Mouse (Mus musculus) G1E (cell line): ENCODE results near the gene C5ar2. TPM values are rescaled to one million over a fixed set of nuclear protein-coding genes. Genes with fewer than 3 reads are reported as not detected.

Experiments
- ATAC-seq: 2 replicates; pipeline ENCODE4 v1.8.0; 2016; ENCODE audit warnings: mild to moderate bottlenecking; ENCODE audit not compliant: insufficient number of reproducible peaks, poor library complexity, low FRiP score, severe bottlenecking; ENCODE audit errors: extremely low read depth
- DNase-seq: peaks from one replicate; pipeline ENCODE4 v3.0.0; 2012; ENCODE audit warnings: low spot score
- H3K27me3 ChIP-seq: 2 replicates; pipeline ENCODE4 v1.6.1; 2012; ENCODE audit warnings: mild to moderate bottlenecking, low read length, inconsistent platforms; ENCODE audit not compliant: insufficient read depth
- H3K36me3 ChIP-seq: replicated peaks from 2 replicates; pipeline ENCODE3; 2012; ENCODE audit warnings: mild to moderate bottlenecking, inconsistent platforms
- H3K4me1 ChIP-seq: 2 replicates; pipeline ENCODE4 v1.6.1; 2012; ENCODE audit warnings: low read depth, low read length, inconsistent platforms, mixed read lengths; ENCODE audit not compliant: insufficient read depth
- H3K4me3 ChIP-seq: 2 replicates; pipeline ENCODE4 v1.5.1; 2012; ENCODE audit warnings: low read depth, mild to moderate bottlenecking, inconsistent platforms, low read length, moderate library complexity, mixed read lengths
- H3K9me3 ChIP-seq: replicated peaks from 2 replicates; pipeline ENCODE4 v1.6.1; 2012; ENCODE audit warnings: inconsistent platforms
- CTCF ChIP-seq: IDR thresholded peaks from 2 replicates; pipeline ENCODE4 v1.5.1; 2012; ENCODE audit warnings: low read depth, low read length, inconsistent platforms, mixed read lengths
- GATA1 ChIP-seq: IDR thresholded peaks from 2 replicates; pipeline ENCODE4 v1.6.1; 2012; ENCODE audit warnings: borderline replicate concordance, low read length, inconsistent platforms, mixed read lengths
- GATA2 ChIP-seq: IDR thresholded peaks from 2 replicates; pipeline ENCODE4 v1.6.1; 2012; ENCODE audit warnings: low read depth, low read length, inconsistent platforms, borderline replicate concordance
- POLR2AphosphoS5 ChIP-seq: IDR thresholded peaks from 2 replicates; pipeline ENCODE4 v1.6.1; 2012; ENCODE audit warnings: low read depth, low read length, inconsistent platforms; ENCODE audit not compliant: insufficient replicate concordance
- TAL1 ChIP-seq: conservative IDR thresholded peaks from 2 replicates; pipeline ENCODE4 v1.6.1; 2012; ENCODE audit warnings: low read depth, low read length, inconsistent platforms, mixed read lengths
- polyA plus RNA-seq: library from polyadenylated mRNA; stranded (reverse); fragments of >175 nt; gene quantifications from 2 replicates; pipeline ENCODE4 v1.2.3, GENCODE M21; 2012
- total RNA-seq, 2 experiments: library from RNA; stranded (forward) in 1 of 2; stranded (reverse) in 1 of 2; fragments of 200-1000 nt in 1 of 2; fragments of >200 nt in 1 of 2; fragmentation: Nextera tagmentation in 1 of 2; gene quantifications; 2 replicates each; pipeline ENCODE4 v1.2.3; 2014 to 2017

C5ar2 gene
- total and polyA plus RNA-seq, 3 experiments, result 0.02 to 0.27 (median 0.23) TPM

DNA sequence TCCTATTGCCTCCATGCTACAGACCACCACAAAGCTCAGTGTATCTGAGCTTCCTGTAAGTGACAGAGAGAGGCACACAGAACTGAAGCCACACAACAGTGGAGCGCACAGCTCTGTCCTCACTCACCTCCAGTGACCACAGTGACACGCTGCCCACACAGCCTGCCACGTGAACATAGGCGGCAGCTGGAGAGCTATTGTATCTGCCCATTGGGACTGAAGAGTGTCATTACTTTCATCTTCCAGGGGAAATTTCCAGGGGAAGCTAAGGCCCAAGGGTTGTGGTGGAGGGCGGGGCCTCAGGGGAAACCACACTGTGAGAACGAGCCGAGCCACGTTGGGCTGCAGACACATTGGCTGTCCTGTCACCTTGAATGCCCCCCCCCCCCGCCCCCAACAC, 39.2 kb downstream of the C5ar2 start:
- ATAC-seq (no peak), DNase-seq (no peak)
- Histone ChIP-seq H3K4me3 (no peak overlapping the region), H3K4me1 (peaks cover 14% of the 10 kb centered on the region), H3K27me3 (no peaks in the 10 kb centered on the region), H3K36me3 (peaks cover 90% of the 10 kb centered on the region), H3K9me3 (no peaks in the 10 kb centered on the region)
- no peak for TF ChIP-seq CTCF

DNA sequence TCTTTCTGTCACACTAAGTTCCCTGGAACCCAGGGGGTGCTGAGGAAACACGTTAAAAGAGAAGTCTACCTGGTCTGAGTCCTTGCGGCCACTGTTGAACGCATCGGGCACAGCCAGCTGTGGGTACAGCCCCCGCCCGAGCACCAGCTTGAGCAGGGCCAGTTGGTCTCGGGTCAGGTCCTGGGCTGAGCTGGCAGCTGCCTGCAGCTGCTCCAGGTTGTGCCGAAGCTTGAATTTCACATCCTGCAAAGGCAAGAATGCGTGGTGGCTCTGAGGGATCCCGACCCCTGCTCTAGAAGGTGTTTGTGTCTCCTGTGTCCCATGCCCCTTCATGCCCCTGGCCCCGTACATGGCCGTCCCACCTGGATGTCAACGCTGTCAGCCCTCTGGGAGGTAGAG, 40.5 kb downstream of the C5ar2 start:
- Histone ChIP-seq H3K4me1 (peaks cover 16% of the 10 kb centered on the region), H3K9me3 (no peaks in the 10 kb centered on the region), H3K36me3 (peaks cover 90% of the 10 kb centered on the region), H3K27me3 (no peaks in the 10 kb centered on the region), H3K4me3 (no peak overlapping the region)
- DNase-seq (no peak), ATAC-seq (no peak)
- TF ChIP-seq GATA2, result no peak
- no peak for TF ChIP-seq TAL1
- no peak for TF ChIP-seq CTCF
- TF ChIP-seq GATA1, result no peak
- no peak for TF ChIP-seq POLR2AphosphoS5

DNA sequence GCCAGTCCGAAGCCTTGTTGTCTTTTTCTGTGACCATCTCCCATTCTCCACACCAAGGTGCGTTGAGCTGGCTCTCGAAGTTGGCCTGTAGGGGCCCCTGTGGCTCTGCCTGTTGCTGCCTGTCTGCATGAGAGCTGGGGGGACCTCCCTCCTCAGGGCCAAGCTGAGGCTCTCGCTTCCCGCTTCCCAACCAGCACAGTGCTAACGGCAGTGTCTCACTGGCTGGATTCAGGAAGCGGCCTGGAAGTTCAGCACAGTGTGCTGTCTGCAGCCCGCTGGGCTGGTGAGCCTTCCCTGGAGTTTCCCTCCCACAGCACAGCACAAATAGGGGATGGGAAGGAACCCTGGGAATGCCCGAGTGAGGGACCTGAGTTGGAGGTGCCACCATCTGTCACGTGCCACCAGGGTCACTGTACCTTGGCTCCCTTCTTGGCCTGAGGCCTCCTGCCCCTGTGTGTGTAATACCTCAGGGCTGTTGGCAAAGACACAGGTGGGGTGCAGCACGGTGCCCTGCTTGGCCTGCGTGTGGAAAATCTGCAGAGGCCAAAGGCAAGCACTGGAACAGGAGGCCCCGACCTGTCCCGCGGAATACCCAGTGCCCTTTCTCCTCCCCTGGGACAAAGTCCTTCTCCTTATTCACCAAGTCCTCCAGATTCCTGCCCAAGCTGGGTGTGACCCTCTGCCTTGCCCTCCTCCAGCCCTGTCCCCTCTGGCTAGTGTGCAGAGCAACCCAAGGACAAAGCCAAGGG, 41.0 kb downstream of the C5ar2 start:
- Histone ChIP-seq H3K36me3 (peaks cover 93% of the 10 kb centered on the region), H3K9me3 (no peaks in the 10 kb centered on the region), H3K4me1 (peaks cover 16% of the 10 kb centered on the region), H3K4me3 (no peak overlapping the region), H3K27me3 (no peaks in the 10 kb centered on the region)
- TF ChIP-seq GATA2 (no peak), POLR2AphosphoS5 (no peak), TAL1 (no peak), GATA1 (no peak), CTCF (no peak)
- ATAC-seq (no peak), DNase-seq (no peak)

- Histone ChIP-seq H3K9me3 (no peaks in the 10 kb centered on the region), H3K27me3 (no peaks in the 10 kb centered on the region), H3K4me3 (no peak overlapping the region), H3K36me3 (peaks cover 91% of the 10 kb centered on the region), H3K4me1 (peaks cover 14% of the 10 kb centered on the region)
- TF ChIP-seq TAL1, result no peak
- no peak for TF ChIP-seq CTCF
- no peak for TF ChIP-seq GATA2
- no peak for TF ChIP-seq POLR2AphosphoS5
- TF ChIP-seq GATA1, result no peak
- no peak for DNase-seq
- no peak for ATAC-seq
These were observed 42.8 kb downstream of the C5ar2 start for GRCm38 (mm10) chr7:16201136-16201535.

DNA sequence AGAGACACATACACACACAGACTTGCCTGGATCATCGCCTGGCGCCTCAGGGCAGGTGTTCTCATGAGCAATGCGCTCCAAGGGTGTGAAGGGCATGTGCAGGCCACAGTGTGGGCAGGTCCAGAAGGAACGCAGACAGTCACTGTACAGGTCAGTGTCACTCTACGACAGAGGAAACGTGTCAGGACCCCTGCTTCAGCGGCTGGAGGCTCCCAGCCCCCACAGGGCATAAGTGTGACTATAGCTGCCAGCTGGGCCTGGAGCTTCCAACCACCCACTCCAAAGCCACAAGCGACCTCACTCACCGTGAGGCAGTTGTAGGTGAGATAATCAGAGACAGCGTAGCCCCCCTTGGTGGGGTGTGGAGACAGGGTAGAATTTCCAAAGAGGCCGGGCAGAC, 45.4 kb downstream of the C5ar2 start:
- DNase-seq (no peak), ATAC-seq (no peak)
- Histone ChIP-seq H3K4me3 (no peak overlapping the region), H3K36me3 (peaks cover 67% of the 10 kb centered on the region), H3K27me3 (no peaks in the 10 kb centered on the region), H3K4me1 (peaks cover 7% of the 10 kb centered on the region), H3K9me3 (no peaks in the 10 kb centered on the region)
- TF ChIP-seq CTCF (no peak), GATA1 (no peak)

DNA sequence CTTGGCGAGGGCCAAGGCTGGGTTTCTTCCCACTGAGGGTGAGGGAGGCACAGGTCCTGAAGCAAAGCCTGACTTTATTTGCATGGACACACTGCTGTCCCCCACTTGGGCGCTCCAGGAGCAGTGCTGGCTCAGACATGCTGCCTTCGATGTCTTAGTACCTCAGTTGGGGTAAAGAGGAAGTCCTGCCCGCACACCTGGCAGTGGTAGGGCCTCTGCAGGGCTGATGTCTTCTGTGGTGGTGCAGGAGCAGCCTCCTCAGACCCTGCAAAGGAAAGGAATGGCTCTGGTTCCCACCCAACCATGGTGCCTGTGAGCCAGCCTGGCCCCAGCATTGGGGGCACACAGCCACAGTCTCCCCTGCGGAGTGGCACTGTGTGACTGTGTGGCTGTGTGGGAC, 46.8 kb downstream of the C5ar2 start:
- TF ChIP-seq CTCF (no peak), TAL1 (no peak), GATA2 (no peak), POLR2AphosphoS5 (no peak)
- Histone ChIP-seq H3K36me3 (peaks cover 54% of the 10 kb centered on the region), H3K4me1 (peaks cover 10% of the 10 kb centered on the region), H3K4me3 (0 out of 2 replicates have a peak overlapping the region, but pooled peaks have one; percentile 27), H3K27me3 (no peaks in the 10 kb centered on the region), H3K9me3 (no peaks in the 10 kb centered on the region)
- DNase-seq, result no peak
- no peak for ATAC-seq

DNA sequence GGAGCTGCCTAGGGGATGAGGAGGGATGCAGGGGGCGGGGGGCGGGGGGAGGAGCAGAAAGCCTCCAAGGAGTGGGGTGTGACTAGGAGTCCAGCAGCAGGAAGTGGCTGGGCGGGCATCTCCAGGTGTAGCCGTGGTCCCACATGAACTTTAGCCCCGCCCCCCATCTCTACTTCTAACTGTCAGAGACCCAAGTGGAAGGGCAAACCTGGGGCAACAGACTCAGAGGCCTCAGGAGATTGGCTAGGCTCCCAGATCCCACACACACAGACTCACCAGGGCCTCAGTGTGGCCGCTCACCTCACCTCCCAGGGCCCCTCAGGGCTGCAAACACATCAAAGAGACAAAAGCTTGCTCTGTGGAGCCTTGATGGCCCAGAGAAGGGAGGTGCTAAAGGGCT, 47.3 kb downstream of the C5ar2 start:
- DNase-seq, result no peak
- Histone ChIP-seq H3K36me3 (peaks cover 48% of the 10 kb centered on the region), H3K27me3 (no peaks in the 10 kb centered on the region), H3K4me3 (no peak overlapping the region), H3K9me3 (no peaks in the 10 kb centered on the region), H3K4me1 (peaks cover 11% of the 10 kb centered on the region)
- TF ChIP-seq GATA1 (no peak), TAL1 (no peak), POLR2AphosphoS5 (no peak), GATA2 (no peak), CTCF (no peak)
- ATAC-seq, result no peak
